Mouse (Mus musculus): ENCODE measurements around the gene Psma3. TPM values are rescaled to one million over a fixed set of nuclear protein-coding genes. Genes with fewer than 3 reads are reported as not detected.

Gene Psma3
- polyA plus RNA-seq, 1 experiment from 2014 or later = 521 TPM

- peaks cover 5% of the 10 kb centered on the region; the same call in 1 of the 2 replicates for H3K4me1 ChIP-seq
- H3K27me3 ChIP-seq (replicated peaks) = no peaks in the 10 kb centered on the region
- no peak for ATAC-seq (ENCODE audit: insufficient read depth, low FRiP score, low read depth)
- peak overlapping the region; percentile 19 for H3K4me3 ChIP-seq (replicated peaks)
- H3K27ac ChIP-seq = peak overlapping the region; percentile 57; the same call in 1 of the 2 replicates
- 7% methylated on average over 17 of the region's 17 CpGs for WGBS
- peak overlapping the region; percentile 54 for H3K4me2 ChIP-seq
- no peaks in the 10 kb centered on the region for H3K36me3 ChIP-seq
- no peaks in the 10 kb centered on the region for H3K9me3 ChIP-seq
- H3K9ac ChIP-seq = no peak overlapping the region
These were observed 4.8 kb upstream of the Psma3 start for GRCm38 (mm10) chr12:70969485-70970184.

DNA sequence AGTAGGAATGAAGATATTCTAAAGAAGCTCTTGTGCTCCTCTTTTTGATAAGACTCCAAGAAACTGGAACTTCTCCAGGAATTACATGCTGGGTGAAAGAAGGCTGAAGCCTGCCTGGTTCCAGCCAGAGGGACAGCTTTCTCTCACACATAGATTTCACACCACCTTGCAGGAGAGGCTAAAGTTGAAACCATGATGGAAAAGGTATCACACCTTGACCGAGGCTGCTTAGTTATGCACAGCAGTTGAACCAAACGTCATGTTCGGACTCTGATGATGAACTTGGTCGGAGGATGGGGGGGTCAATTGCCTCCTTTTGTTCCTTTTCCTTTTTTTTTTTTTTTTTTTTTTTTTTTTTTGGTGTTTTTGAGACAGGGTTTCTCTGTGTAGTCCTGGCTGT lies 590 bp upstream of the Psma3 start:
- H3K27ac ChIP-seq = no peak overlapping the region
- H3K4me2 ChIP-seq = peak overlapping the region; percentile 53
- no peak for ATAC-seq (ENCODE audit: insufficient read depth, low FRiP score, low read depth)
- no peak overlapping the region for H3K9ac ChIP-seq
- peak overlapping the region; percentile 96 for H3K4me3 ChIP-seq (replicated peaks)
- WGBS = 85% methylated on average over 4 of the region's 4 CpGs
- no peaks in the 10 kb centered on the region for H3K36me3 ChIP-seq
- H3K27me3 ChIP-seq (replicated peaks) = no peaks in the 10 kb centered on the region
- no peaks in the 10 kb centered on the region for H3K9me3 ChIP-seq
- H3K4me1 ChIP-seq = peaks cover 4% of the 10 kb centered on the region

GRCm38 (mm10) chr12:70975406-70975805 lies 985 bp downstream of the Psma3 start:
- Histone ChIP-seq H3K4me1 (peaks cover 4% of the 10 kb centered on the region), H3K36me3 (0 out of 2 replicates have a peak, but pooled peaks cover 3% of the 10 kb centered on the region), H3K4me2 (peak overlapping the region; percentile 63), H3K9ac (peak overlapping the region; percentile 96), H3K4me3 (replicated peaks) (peak overlapping the region; percentile 96), H3K27me3 (replicated peaks) (no peaks in the 10 kb centered on the region), H3K9me3 (no peaks in the 10 kb centered on the region), H3K27ac (peak overlapping the region; percentile 99)
- WGBS = 21% methylated on average over 10 of the region's 10 CpGs
- no peak for ATAC-seq (ENCODE audit: insufficient read depth, low FRiP score, low read depth)

DNA sequence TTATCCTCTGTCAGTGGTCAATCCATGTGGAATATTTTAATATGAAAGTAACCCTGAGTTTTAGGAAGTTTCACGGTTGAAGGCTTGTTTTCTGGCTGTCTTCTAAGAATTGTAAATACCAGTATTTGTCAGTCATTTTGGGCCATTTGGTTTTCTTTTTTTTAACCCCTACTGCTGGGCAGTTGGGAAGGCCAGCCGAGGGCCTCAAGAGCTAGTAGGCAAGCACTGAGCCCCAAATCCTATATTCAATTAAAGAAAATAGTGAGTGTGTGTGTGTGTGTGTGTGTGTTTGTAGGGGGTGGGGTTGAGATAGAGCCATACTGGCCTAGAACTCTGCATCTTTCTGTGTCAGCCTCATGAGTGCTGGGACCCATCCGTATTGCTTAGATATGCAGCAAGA lies 1.5 kb downstream of the Psma3 start:
- Histone ChIP-seq H3K36me3 (0 out of 2 replicates have a peak, but pooled peaks cover 7% of the 10 kb centered on the region), H3K27ac (no peak overlapping the region), H3K27me3 (replicated peaks) (no peaks in the 10 kb centered on the region), H3K9ac (no peak overlapping the region), H3K4me1 (peaks cover 4% of the 10 kb centered on the region), H3K4me2 (peak overlapping the region; percentile 63), H3K9me3 (no peaks in the 10 kb centered on the region), H3K4me3 (replicated peaks) (peak overlapping the region; percentile 96)
- no peak for ATAC-seq (ENCODE audit: insufficient read depth, low FRiP score, low read depth)
- 58% methylated on average over 3 of the region's 3 CpGs for WGBS

DNA sequence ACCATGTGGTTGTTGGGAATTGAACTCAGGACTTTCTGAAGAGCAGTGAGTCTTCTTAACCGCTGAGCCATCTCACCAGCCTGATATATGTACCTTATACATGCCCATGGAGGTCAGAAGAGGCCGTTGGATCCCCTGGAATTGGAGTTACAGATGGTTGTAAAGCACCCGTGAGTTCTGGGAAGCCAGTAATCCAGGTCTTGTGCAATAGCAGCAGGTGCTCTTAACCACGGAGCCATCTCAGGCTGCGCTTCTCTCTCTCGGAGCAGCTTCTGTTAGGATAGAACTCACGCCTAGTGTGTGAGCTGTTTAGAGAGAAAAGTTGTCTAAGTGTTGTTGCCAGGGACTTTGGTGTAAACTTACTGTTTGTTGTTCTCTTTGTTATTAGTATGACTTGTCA lies 3.9 kb downstream of the Psma3 start:
- no peak for ATAC-seq (ENCODE audit: insufficient read depth, low FRiP score, low read depth)
- H3K4me2 ChIP-seq = no peak overlapping the region
- no peak overlapping the region for H3K4me3 ChIP-seq (replicated peaks)
- no peaks in the 10 kb centered on the region for H3K9me3 ChIP-seq
- H3K27ac ChIP-seq = no peak overlapping the region
- peaks cover 4% of the 10 kb centered on the region for H3K4me1 ChIP-seq
- H3K9ac ChIP-seq = no peak overlapping the region
- no peaks in the 10 kb centered on the region for H3K27me3 ChIP-seq (replicated peaks)
- 0 out of 2 replicates have a peak, but pooled peaks cover 7% of the 10 kb centered on the region for H3K36me3 ChIP-seq
- 86% methylated on average over 7 of the region's 7 CpGs for WGBS

GRCm38 (mm10) chr12:70984855-70985550 lies 10.6 kb downstream of the Psma3 start:
- Histone ChIP-seq H3K4me1 (no peaks in the 10 kb centered on the region), H3K4me3 (replicated peaks) (no peak overlapping the region), H3K9me3 (no peaks in the 10 kb centered on the region), H3K36me3 (peaks cover 43% of the 10 kb centered on the region), H3K27me3 (replicated peaks) (no peaks in the 10 kb centered on the region), H3K9ac (no peak overlapping the region), H3K4me2 (no peak overlapping the region), H3K27ac (no peak overlapping the region)
- no peak for ATAC-seq (ENCODE audit: insufficient read depth, low FRiP score, low read depth)
- WGBS = 91% methylated on average over 7 of the region's 7 CpGs

- H3K36me3 ChIP-seq = peaks cover 24% of the 10 kb centered on the region
- ATAC-seq (ENCODE audit: insufficient read depth, low FRiP score, low read depth) = no peak
- no peak overlapping the region for H3K27ac ChIP-seq
- no peak overlapping the region for H3K4me2 ChIP-seq
- H3K4me1 ChIP-seq = peaks cover 5% of the 10 kb centered on the region; the same call in 1 of the 2 replicates
- H3K9ac ChIP-seq = no peak overlapping the region
- no peak overlapping the region for H3K4me3 ChIP-seq (replicated peaks)
- no peaks in the 10 kb centered on the region for H3K9me3 ChIP-seq
- 89% methylated on average over 5 of the region's 5 CpGs for WGBS
- no peaks in the 10 kb centered on the region for H3K27me3 ChIP-seq (replicated peaks)
These were observed 22.8 kb downstream of the Psma3 start for GRCm38 (mm10) chr12:70997225-70997624.

DNA sequence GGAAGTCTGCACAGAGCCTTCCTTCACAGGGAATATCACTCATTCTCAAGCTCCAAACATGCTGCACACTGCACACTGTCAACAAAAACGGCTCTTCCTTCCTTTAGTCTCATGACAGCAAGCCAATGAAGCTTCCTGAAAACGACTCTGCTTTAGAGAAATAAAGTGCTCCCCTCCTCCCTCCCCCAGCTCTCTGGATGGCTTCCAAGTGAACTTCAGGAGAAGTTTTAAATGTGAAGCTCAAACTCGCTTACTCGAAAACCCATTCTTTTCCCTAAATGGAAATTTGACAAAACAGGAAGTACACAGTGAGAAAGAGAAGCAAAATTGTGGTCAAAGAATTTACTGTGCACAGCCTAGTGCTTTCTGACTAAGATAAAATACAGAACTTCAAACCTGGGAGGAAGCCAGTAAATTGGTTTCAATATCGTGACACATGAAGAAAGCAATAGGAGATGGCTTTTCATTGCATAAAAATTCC lies 25.0 kb downstream of the Psma3 start:
- 22% methylated on average over 5 of the region's 5 CpGs for WGBS
- peak overlapping the region; percentile 40 for H3K4me2 ChIP-seq
- H3K36me3 ChIP-seq = peaks cover 19% of the 10 kb centered on the region
- H3K9ac ChIP-seq = no peak overlapping the region
- peaks cover 5% of the 10 kb centered on the region; the same call in 1 of the 2 replicates for H3K4me1 ChIP-seq
- ATAC-seq (ENCODE audit: insufficient read depth, low FRiP score, low read depth) = peak; percentile 39; the same call in 1 of the 2 replicates
- no peaks in the 10 kb centered on the region for H3K27me3 ChIP-seq (replicated peaks)
- no peak overlapping the region for H3K4me3 ChIP-seq (replicated peaks)
- H3K9me3 ChIP-seq = no peaks in the 10 kb centered on the region
- peak overlapping the region; percentile 73 for H3K27ac ChIP-seq

- ATAC-seq (ENCODE audit: insufficient read depth, low FRiP score, low read depth) = no peak
- Histone ChIP-seq H3K9ac (no peak overlapping the region), H3K4me3 (replicated peaks) (no peak overlapping the region), H3K9me3 (no peaks in the 10 kb centered on the region), H3K27ac (peak overlapping the region; percentile 44; the same call in 1 of the 2 replicates), H3K27me3 (replicated peaks) (no peaks in the 10 kb centered on the region), H3K4me2 (no peak overlapping the region), H3K36me3 (peaks cover 26% of the 10 kb centered on the region), H3K4me1 (peaks cover 5% of the 10 kb centered on the region; the same call in 1 of the 2 replicates)
- 70% methylated on average over 1 of the region's 1 CpGs for WGBS
These were observed 25.9 kb downstream of the Psma3 start for GRCm38 (mm10) chr12:71000344-71000743.

- ATAC-seq (ENCODE audit: insufficient read depth, low FRiP score, low read depth) = no peak
- H3K27me3 ChIP-seq (replicated peaks) = no peaks in the 10 kb centered on the region
- H3K9ac ChIP-seq = no peak overlapping the region
- WGBS = 78% methylated on average over 6 of the region's 6 CpGs
- peaks cover 30% of the 10 kb centered on the region for H3K36me3 ChIP-seq
- H3K4me1 ChIP-seq = peaks cover 5% of the 10 kb centered on the region; the same call in 1 of the 2 replicates
- no peak overlapping the region for H3K27ac ChIP-seq
- H3K4me2 ChIP-seq = no peak overlapping the region
- H3K4me3 ChIP-seq (replicated peaks) = no peak overlapping the region
- H3K9me3 ChIP-seq = no peaks in the 10 kb centered on the region
These were observed 27.0 kb downstream of the Psma3 start for GRCm38 (mm10) chr12:71001456-71001855.

- no peak overlapping the region for H3K4me2 ChIP-seq
- no peak for ATAC-seq (ENCODE audit: insufficient read depth, low FRiP score, low read depth)
- 91% methylated on average over 6 of the region's 6 CpGs for WGBS
- H3K9me3 ChIP-seq = no peaks in the 10 kb centered on the region
- no peak overlapping the region for H3K27ac ChIP-seq
- H3K4me1 ChIP-seq = peaks cover 5% of the 10 kb centered on the region; the same call in 1 of the 2 replicates
- no peak overlapping the region for H3K9ac ChIP-seq
- peaks cover 39% of the 10 kb centered on the region for H3K36me3 ChIP-seq
- no peaks in the 10 kb centered on the region for H3K27me3 ChIP-seq (replicated peaks)
- H3K4me3 ChIP-seq (replicated peaks) = no peak overlapping the region
These were observed 29.5 kb downstream of the Psma3 start for GRCm38 (mm10) chr12:71003760-71004426.

Data from stomach, embryonic 15.5 days (tissue).